Mouse (Mus musculus) kidney, adult 11 months (tissue): ENCODE results near the gene Fam131c.

Source experiments
- DNase-seq: peaks from one replicate; pipeline ENCODE4 v3.0.0; 2022

Fam131c gene

GRCm38 (mm10) chr4:141359222-141359621 is 8.8 kb upstream of the Fam131c start:
- DNase-seq: no peak

DNA sequence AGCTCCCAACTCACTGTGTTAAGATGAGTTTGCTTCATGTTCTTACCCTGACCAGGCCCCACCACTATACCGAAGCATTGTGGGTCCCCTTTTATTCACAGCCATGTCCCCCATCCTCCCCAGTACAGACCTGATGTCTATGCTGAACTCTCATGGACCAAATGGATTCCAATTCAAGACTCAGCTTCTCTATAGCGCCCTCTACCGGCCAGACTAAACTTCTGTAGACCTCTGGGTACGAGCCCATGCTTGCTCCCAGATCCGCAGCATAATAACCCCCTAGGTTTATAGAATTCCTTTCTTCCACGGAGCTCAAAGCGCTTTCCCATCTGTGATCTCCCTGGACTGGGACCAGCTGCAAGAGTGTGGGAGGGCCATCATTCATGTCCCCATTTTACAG is 7.2 kb upstream of the Fam131c start:
- no peak for DNase-seq

GRCm38 (mm10) chr4:141362937-141363548 is 5.0 kb upstream of the Fam131c start:
- DNase-seq: peak; percentile 74

DNA sequence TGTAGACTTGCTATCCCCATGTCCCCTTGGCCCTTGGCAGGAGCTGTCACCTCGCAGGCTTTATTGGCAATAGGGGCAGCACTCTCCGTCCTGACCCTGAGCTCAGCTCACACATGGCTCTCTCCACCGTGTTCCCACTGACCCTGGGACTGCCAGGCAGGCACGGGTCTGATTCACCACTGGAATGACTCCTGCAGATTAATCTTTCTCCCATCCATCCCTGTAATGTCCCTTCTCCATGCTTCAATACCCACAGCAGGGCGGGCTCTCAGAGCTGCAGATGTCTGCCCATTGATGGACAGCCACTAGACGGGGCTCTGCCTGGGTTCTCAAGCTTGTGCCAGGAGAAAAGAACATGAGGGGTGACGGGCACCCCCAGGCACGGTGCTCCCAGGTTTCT is 2.9 kb upstream of the Fam131c start:
- peak; percentile 52 for DNase-seq

- no peak for DNase-seq
Observed at GRCm38 (mm10) chr4:141365876-141366275, 2.1 kb upstream of the Fam131c start.

DNA sequence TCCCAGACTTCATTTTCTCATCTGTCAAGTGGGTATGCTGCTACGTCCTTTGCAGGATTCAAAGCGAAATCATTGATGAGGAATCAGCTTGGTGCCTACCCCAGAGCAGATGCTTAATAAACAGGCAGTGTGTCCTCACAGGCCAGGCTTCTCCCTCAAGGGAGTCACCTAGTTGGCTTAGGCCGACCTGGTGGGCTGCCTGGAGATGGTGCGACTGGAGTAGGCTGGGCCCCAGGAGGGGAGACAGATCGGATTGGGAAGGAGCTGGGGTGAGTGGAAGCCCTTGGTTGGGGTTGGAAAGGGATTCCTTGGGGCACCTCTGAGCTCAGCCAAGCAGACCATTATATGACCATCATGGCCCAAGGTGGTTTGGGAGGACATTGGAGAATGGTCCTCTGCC is 4.4 kb downstream of the Fam131c start:
- no peak for DNase-seq

GRCm38 (mm10) chr4:141379674-141380073 is 11.7 kb downstream of the Fam131c start:
- DNase-seq: no peak

DNA sequence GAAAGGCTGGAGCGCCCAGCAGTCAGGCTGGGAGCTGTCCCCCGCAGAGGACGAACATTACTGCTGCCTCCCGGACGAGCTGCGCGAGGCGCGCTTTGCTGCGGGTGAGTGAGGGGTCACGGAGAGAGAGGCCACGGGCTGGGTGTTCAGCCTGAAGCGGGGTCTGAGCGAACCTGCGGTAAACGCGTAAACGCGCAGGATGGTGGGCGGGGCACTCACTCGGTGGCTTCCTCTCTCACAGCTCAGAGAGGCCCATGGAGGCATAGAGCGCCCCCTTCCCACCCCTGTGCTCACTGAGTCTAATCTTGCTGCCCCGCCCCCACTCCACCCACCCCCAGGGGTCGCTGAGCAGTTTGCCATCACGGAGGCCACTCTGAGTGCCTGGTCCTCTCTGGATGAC is 14.4 kb downstream of the Fam131c start:
- DNase-seq: no peak

DNA sequence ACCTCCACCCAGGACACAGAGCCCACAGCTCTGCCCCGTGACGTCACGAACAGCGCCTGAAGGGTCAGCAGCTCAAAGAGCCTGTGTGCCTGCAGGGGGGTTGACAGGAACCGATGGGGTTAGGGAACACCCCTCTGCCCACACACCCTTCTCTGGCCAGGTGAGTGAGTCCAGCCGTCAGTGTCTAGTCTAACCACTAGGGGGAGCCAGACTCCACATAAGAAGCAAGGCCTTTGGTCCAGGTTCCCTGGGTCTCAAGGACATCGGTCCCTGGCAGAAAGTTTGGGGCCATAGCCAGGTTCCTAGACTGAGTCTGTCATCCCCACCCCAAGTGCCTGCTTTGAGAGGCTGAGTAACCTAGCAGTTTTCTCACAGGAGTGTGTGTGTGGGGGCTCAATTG is 17.3 kb downstream of the Fam131c start:
- peak; percentile 59 for DNase-seq

DNA sequence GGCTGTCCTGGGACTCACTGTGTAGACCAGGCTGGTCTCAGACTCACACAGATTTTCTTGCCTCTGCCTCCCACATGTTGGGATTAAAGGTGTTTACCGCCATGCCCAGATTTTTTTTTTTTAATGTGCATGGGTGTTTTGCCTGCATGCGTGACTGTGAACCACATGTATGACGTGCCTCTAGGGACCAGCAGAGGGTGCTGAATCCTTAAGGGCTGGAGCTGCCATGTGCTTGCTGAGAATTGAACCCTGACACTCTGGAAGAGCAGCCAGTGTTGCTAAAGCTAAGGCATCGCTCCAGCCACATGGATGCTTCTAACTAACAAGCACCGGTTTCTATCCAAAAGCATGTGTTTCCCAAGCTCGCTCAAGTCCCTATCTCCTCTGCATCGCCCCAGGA is 18.1 kb downstream of the Fam131c start:
- no peak for DNase-seq

GRCm38 (mm10) chr4:141387093-141387784 is 19.2 kb downstream of the Fam131c start:
- DNase-seq: peak; percentile 76

GRCm38 (mm10) chr4:141387933-141388332 is 19.9 kb downstream of the Fam131c start:
- DNase-seq: no peak

DNA sequence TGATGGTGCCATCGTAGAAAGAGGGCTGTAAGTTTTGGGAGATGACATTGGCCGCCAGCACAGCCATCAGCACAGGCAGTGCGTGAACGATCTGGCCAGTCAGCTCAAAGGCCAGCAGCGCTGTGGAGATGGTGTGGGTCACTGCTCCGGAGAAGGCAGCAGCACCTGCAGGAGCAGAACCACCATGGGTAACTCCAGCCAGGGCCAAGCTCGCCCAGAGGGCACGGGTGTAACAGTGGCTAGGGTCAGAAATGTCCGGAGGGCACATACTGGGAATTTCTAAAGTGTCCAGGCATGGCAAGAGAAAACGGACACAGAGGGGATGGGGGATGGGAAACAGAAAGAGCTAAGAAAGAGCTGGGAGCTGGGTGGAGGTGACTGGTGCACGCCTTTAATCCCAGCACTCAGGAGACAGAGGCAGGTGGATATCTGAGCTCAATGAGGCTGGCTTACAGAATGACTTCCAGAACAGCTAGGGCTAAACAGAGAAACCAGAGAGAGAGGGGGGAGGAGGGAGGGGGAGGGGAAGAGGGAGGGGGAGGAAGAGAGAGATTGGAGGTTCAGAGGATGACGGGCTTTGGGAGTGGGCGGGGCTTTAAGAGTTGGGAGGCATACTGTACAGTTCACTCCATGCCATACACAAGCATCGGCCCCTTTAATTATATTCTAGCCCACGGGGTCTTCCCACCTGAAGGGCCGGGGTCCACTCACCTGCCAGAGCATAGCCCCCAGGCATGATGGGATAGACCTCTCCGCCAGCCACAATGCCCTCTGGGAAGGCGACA is 21.5 kb downstream of the Fam131c start:
- peak; percentile 65 for DNase-seq

DNA sequence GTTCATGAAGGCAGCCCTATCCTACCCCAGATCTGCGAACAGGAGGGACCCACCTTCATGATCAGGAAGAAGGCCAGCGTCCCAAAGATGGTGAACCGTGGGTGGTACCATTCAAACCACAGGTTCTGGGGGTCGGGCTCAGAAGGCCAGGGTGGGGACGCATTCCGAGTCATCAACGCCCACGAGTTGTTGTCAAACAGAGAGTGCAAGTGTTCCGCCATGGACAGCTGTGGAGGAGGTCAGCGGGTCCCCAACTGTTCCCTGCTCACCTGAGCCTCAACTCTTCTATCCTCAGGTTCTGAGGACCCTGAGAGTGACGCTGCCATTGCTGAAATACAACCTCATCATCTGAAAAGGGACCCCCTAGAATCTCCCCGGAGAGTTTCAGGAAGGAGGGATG is 23.3 kb downstream of the Fam131c start:
- DNase-seq: no peak

DNA sequence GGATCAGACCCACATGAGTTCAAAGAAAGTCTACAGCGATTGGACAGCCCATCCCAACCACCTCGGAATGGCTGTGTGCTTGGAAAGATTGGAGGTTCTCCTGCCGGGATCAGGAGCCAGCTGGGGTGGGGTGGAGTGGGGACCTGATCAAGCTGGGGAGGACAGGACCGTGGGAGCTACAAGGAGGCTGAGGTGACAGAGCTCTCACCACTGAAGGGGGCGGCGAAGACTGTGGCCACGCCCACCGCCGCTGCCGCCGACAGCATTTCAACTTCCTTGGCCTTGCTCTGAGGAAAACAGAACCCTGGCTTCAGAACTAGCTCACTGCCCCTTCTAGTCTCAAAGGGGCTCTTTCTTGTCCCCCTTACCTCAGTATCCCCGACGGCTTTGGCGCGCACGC is 26.7 kb downstream of the Fam131c start:
- DNase-seq: no peak

- DNase-seq: no peak
Observed at GRCm38 (mm10) chr4:141397861-141398260, 29.8 kb downstream of the Fam131c start.

DNA sequence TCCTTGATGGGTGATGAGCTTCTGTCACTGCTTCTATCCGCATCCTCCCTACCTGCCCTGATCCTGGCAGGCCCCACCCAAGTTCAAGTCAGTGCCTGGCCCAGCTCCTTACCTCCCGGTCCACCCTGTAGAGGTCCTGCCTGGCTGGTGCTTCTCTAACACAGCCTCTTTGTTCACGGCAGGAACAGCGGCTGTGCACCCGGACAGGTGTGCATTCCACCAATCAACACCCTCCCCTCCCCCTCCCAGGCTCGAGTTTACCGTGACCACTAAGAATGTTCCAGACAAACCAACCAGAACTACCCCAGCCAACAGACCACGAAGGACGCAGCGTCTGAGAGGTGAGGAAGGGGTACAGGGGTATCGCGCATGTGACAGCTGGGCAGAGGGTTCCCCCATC is 30.5 kb downstream of the Fam131c start, which contains the start of gene Clcnka:
TSS of gene Clcnka (minus strand) at position 180 of the 400 bp plus-strand sequence.
- DNase-seq: peak; percentile 72

GRCm38 (mm10) chr4:141400171-141400570 is 32.2 kb downstream of the Fam131c start:
- DNase-seq: peak; percentile 83

- DNase-seq: peak; percentile 82
Observed at GRCm38 (mm10) chr4:141404518-141405313, 36.7 kb downstream of the Fam131c start.

GRCm38 (mm10) chr4:141405314-141405622 is 37.2 kb downstream of the Fam131c start:
- DNase-seq: no peak

DNA sequence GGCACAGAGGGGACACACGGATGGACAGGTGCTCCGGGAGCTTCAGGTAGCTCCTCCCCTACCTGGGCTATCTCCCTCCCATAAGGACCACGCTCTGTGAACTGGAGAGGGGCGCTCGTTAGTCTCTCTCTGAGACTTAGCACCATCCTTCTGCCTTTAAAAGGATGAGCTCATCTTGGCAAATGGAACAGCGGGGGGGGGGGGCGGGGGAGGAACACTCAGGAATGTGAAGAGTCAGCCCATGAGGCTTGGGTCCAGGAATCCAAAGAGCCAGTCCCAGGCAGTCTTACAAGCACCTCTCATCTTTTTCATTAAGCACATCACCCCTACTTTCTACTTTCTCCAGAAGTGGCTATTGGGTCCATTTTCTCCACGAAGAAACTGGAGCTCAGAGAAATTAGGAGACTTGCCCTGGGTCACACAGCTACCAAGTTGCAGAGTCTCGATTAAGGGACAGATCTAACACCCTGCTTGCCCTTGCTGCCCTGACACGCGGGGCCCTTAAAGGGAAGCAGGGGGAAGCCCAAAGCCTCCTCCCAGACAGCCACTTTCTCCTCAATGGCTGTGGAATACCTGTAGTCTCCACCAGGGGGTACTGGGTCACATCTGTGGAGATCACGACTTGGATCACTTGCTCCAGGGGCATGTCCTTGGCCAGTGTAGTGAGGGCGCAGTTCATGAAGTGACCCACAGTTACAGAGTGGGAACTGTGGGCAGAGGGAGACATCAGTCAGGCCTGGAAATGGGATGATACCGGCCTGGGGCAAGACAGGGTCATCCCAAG is 38.7 kb downstream of the Fam131c start:
- peak; percentile 60 for DNase-seq

DNA sequence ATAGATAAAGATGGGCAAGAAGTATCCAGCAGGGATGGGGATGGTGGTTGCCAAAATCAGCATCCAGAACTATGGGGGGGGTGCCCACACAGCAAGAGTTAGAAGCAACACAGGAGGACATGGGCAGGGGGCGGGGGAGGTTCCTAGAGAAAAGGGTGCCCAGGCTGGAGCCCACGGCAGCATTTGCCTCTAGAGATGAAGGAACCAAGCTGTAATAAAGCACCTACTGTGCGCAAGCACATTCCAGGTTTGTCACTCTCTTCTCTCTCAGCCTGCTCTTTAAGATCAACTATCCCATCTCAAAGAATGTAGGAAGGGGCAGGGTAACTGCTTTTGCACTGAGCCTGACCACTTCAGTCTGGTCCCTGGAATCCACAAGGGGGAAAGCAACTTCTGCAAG is 40.6 kb downstream of the Fam131c start:
- no peak for DNase-seq
